Mouse (Mus musculus) midbrain, embryonic 14.5 days (tissue): ENCODE measurements at regions not wholly inside any gene's neighbourhood (a gene's known extent, or its start where the extent isn't known, plus 50 kb on each side); places are given as distances from the start of the nearest gene placed in this dataset.

Experiments
- ATAC-seq: fragments of 200-750 bp; cut with Nextera tagmentation; 2 replicates; pipeline ENCODE4 v1.8.0; 2017; ENCODE audit warnings: moderate number of reproducible peaks, moderate library complexity; ENCODE audit not compliant: low FRiP score, low TSS enrichment
- DNase-seq: peaks from one replicate; pipeline ENCODE4 v3.0.0-alpha.2; 2015
- H3K27ac ChIP-seq: fragments of 300-500 bp; sonication (generic); replicated peaks from 2 replicates; pipeline ENCODE4 v1.5.1; 2014; ENCODE audit warnings: mild to moderate bottlenecking, low read depth, low read length, moderate library complexity
- H3K27me3 ChIP-seq: fragments of 300-500 bp; sonication (generic); 2 replicates; pipeline ENCODE4 v1.6.1; 2014; ENCODE audit warnings: low read length, control low read depth, mixed read lengths; ENCODE audit not compliant: control insufficient read depth, insufficient read depth
- H3K36me3 ChIP-seq: fragments of 300-500 bp; sonication (generic); 2 replicates; pipeline ENCODE4 v1.6.1; 2014; ENCODE audit warnings: low read length, control low read depth; ENCODE audit not compliant: control insufficient read depth, insufficient read depth
- H3K4me1 ChIP-seq: fragments of 300-500 bp; sonication (generic); 2 replicates; pipeline ENCODE4 v1.6.1; 2014; ENCODE audit warnings: mild to moderate bottlenecking, antibody characterized with exemption, low read length, control low read depth; ENCODE audit not compliant: control insufficient read depth, insufficient read depth
- H3K4me2 ChIP-seq: fragments of 300-500 bp; sonication (generic); 2 replicates; pipeline ENCODE4 v1.6.1; 2014; ENCODE audit warnings: mild to moderate bottlenecking, low read length, moderate library complexity
- H3K4me3 ChIP-seq: fragments of 300-500 bp; sonication (generic); replicated peaks from 2 replicates; pipeline ENCODE4 v1.5.1; 2014; ENCODE audit warnings: low read depth, low read length
- H3K9ac ChIP-seq: fragments of 300-500 bp; sonication (generic); replicated peaks from 2 replicates; pipeline ENCODE4 v1.6.1; 2014; ENCODE audit warnings: mild to moderate bottlenecking, low read length, moderate library complexity
- H3K9me3 ChIP-seq: fragments of 300-500 bp; sonication (generic); 2 replicates; pipeline ENCODE4 v1.6.1; 2016; ENCODE audit warnings: low read length, control low read depth, mixed read lengths; ENCODE audit not compliant: control insufficient read depth
- WGBS: fragments of 180-500 bp; shearing (Covaris S2); extraction: QIAGEN DNeasy Blood & Tissue Kit; methylation state at CpG from one replicate; pipeline ENCODE4 v1.1.7; 2014; 5-methylcytosine and 5-hydroxymethylcytosine counted together

GRCm38 (mm10) chr9:31559506-31560225 lies 95.4 kb upstream of the Tmem45b start:
- ATAC-seq, result peak; percentile 70; the same call in 1 of the 2 replicates
- Histone ChIP-seq H3K4me2 (peak overlapping the region; percentile 57), H3K9me3 (no peaks in the 10 kb centered on the region), H3K4me3 (peak overlapping the region; percentile 24), H3K36me3 (no peaks in the 10 kb centered on the region), H3K4me1 (no peaks in the 10 kb centered on the region), H3K27ac (0 out of 2 replicates have a peak overlapping the region, but pooled peaks have one; percentile 22), H3K9ac (peak overlapping the region; percentile 37; the same call in 1 of the 2 replicates), H3K27me3 (no peaks in the 10 kb centered on the region)
- peak; percentile 94 for DNase-seq
- WGBS, result 33% methylated on average over 18 of the region's 18 CpGs

DNA sequence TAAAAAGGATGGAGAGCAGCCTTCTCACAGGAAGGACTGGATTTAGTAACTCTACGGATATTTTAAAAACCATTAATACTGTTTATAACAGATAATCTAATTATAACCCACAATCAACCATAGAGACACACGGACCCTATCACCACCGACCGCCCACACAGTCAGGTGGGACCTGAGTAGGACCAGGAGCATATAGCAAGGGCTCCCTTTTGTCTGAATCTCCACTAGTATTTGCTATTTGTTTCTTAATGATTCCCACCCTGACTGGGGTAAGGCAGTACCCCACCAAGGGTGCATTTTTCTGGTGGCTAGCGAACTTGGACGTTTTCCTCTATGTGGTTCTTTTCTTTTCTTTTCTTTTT lies 79.4 kb upstream of the Tmem45b start:
- Histone ChIP-seq H3K4me2 (no peak overlapping the region), H3K27ac (no peak overlapping the region), H3K36me3 (no peaks in the 10 kb centered on the region), H3K4me1 (no peaks in the 10 kb centered on the region), H3K4me3 (no peak overlapping the region), H3K9me3 (no peaks in the 10 kb centered on the region), H3K9ac (no peak overlapping the region), H3K27me3 (no peaks in the 10 kb centered on the region)
- WGBS, result 70% methylated on average over 6 of the region's 6 CpGs
- ATAC-seq, result peak; percentile 6; the same call in 1 of the 2 replicates
- DNase-seq, result no peak

DNA sequence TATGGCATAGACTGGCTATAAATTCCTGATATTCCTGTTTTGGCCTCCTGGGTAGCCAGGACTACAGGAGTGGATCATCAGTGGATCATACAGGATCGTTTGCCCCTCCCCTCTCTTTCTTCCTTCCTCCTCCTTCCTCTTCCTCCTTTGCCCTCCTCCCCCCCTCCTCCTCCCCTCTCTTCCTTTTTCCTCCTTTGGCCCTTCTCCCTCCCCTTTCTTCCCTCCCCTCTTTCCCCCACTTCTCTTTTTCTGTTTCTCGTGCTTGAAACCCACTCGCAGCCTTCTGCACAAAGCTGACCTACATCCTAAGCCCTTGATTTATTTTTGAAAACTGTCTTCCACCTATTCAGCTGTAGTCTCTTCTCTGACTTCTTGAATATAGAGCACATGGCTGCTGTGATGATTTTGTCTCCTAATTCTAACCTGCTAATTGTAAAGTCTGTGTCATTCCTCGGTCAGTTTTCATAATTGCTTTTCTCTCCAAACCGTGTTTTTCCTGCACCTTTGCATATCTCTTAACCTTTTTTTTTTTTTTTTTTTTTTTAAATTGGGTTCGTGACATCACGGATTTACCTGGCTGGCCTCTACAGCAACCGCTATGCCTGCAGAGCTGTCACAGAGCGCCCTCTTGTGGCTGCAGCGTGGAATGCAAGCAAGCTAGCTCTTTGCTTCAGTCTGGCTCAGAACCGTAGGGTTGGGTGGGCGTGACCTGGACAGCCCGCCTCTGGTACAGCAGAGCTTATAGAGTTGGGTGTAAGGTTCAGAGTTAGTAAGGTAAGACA lies 78.8 kb upstream of the Tmem45b start:
- peak; percentile 95 for DNase-seq
- peak; percentile 57; the same call in 1 of the 2 replicates for ATAC-seq
- H3K9me3 ChIP-seq, result no peaks in the 10 kb centered on the region
- no peak overlapping the region for H3K27ac ChIP-seq
- 11% methylated on average over 13 of the region's 13 CpGs for WGBS
- peak overlapping the region; percentile 20; the same call in 1 of the 2 replicates for H3K4me2 ChIP-seq
- no peaks in the 10 kb centered on the region for H3K27me3 ChIP-seq
- no peak overlapping the region for H3K9ac ChIP-seq
- H3K36me3 ChIP-seq, result no peaks in the 10 kb centered on the region
- H3K4me1 ChIP-seq, result no peaks in the 10 kb centered on the region
- H3K4me3 ChIP-seq, result no peak overlapping the region

DNA sequence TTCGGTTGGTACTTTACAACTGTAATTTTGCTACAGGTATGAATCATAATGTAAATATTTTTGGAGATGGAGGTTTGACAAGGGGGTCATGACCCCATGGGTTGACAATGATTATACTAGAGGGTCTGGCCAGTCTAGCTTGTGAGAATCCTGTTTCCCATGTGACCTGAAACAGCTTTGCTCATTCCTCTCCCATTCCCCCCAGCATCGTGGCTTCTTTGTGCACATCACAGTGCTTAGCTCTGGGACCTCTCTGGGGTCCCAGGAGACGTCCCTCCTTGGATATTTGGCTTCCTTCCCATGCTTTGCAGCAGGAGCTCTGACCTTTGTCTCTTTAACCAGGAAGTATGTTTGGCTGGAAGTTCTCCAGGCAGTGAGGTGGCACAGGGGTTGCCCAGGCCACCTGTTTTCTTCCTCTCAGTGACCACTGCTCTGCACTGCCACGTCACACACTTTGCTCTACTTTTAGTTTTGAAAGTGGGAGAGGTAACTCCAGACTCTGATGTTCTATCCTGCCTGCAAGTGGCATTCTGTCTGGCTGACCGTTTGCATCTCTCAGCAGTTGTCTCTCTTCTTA lies 77.4 kb upstream of the Tmem45b start:
- H3K9me3 ChIP-seq, result no peaks in the 10 kb centered on the region
- no peaks in the 10 kb centered on the region for H3K36me3 ChIP-seq
- H3K4me1 ChIP-seq, result no peaks in the 10 kb centered on the region
- no peak overlapping the region for H3K4me3 ChIP-seq
- DNase-seq, result no peak
- H3K9ac ChIP-seq, result no peak overlapping the region
- WGBS, result 59% methylated on average over 5 of the region's 5 CpGs
- no peak for ATAC-seq
- no peak overlapping the region for H3K4me2 ChIP-seq
- no peaks in the 10 kb centered on the region for H3K27me3 ChIP-seq
- H3K27ac ChIP-seq, result no peak overlapping the region

GRCm38 (mm10) chr9:31538458-31539210 lies 74.4 kb upstream of the Tmem45b start:
- H3K4me3 ChIP-seq, result no peak overlapping the region
- no peak overlapping the region for H3K4me2 ChIP-seq
- no peaks in the 10 kb centered on the region for H3K9me3 ChIP-seq
- H3K4me1 ChIP-seq, result no peaks in the 10 kb centered on the region
- H3K36me3 ChIP-seq, result no peaks in the 10 kb centered on the region
- ATAC-seq (no peak), DNase-seq (no peak)
- 84% methylated on average over 11 of the region's 11 CpGs for whole genome bisulfite sequencing
- H3K27ac ChIP-seq, result no peak overlapping the region
- H3K9ac ChIP-seq, result no peak overlapping the region
- H3K27me3 ChIP-seq, result no peaks in the 10 kb centered on the region

DNA sequence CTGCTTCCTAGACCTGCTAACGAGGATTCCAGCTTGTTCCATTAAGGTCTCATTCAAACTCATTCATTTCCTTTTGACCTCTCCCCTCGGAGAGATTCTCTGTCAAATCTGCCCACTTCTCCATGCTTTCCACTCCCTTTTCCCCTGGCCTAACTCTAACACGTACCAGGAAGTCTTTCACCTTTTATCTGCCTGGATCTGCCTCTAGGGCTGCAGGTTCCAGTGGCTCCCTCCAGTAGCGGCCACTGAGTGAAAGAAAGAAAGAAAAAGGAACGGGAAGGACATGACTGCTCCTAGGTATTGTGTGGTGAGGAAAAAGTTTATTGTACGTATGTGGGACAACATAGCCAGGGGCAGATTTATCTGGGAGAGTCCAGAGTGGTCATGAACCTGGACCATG lies 64.8 kb upstream of the Tmem45b start:
- Histone ChIP-seq H3K9ac (no peak overlapping the region), H3K4me2 (no peak overlapping the region), H3K36me3 (no peaks in the 10 kb centered on the region), H3K27me3 (no peaks in the 10 kb centered on the region), H3K4me1 (no peaks in the 10 kb centered on the region), H3K27ac (no peak overlapping the region), H3K4me3 (no peak overlapping the region), H3K9me3 (no peaks in the 10 kb centered on the region)
- 80% methylated on average over 6 of the region's 6 CpGs for WGBS
- DNase-seq, result no peak
- no peak for ATAC-seq

GRCm38 (mm10) chr9:31527216-31527615 lies 63.0 kb upstream of the Tmem45b start:
- Histone ChIP-seq H3K27ac (no peak overlapping the region), H3K9me3 (no peaks in the 10 kb centered on the region), H3K36me3 (no peaks in the 10 kb centered on the region), H3K9ac (no peak overlapping the region), H3K4me3 (no peak overlapping the region), H3K27me3 (no peaks in the 10 kb centered on the region), H3K4me2 (no peak overlapping the region), H3K4me1 (no peaks in the 10 kb centered on the region)
- ATAC-seq (no peak), DNase-seq (no peak)
- 84% methylated on average over 2 of the region's 2 CpGs for WGBS
